Mouse (Mus musculus): ENCODE measurements around the gene Pfkm.

DNA sequence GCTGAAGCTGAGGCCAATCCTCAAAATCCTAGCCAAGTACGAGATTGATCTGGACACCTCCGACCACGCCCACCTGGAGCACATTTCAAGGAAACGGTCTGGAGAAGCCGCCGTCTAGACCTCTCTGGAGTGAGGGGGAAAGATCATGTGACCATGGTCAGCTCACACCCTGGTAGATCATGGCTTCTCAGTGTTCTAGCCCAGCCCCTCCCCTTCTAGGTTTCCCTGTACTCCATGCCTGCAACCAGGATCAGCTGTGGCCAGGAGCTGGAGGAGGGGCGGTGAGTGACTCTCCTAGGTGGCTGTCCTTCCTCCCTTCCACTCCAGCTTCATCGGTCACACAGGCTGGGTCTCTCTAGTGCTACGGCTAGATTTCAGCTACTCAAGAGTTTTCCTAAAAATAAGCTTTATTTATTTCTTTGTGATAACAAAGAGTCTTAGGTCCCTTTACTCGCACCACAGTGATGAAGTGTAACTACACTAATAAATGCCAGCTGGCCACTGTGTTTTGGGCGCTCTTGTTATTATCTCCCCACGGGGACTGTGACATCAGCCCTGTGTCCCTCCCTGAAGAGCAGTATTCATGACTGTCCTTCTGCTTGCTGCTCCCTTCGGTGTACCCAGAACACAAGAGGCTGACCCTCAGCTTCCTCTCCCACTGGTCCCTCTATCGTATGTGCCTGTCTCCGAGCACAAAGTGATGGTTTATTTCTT is 39.7 kb downstream of the Pfkm start:
- TF ChIP-seq CTCF (IDR thresholded peaks at IDR 0.05; ENCODE audit: low read depth) (no peak), EP300 (IDR thresholded peaks at IDR 0.05; ENCODE audit: low read depth) (no peak)

Measured in liver, postnatal 0 days (tissue).